Mouse (Mus musculus) embryonic facial prominence, embryonic 11.5 days (tissue): ENCODE results near the gene Golga2. TPM values are rescaled to one million over a fixed set of nuclear protein-coding genes. Genes with fewer than 3 reads are reported as not detected.

ENCODE experiments used
- ATAC-seq: fragments of 200-750 bp; cut with Nextera tagmentation; replicated peaks from 2 replicates; pipeline ENCODE4 v1.8.0; 2017; ENCODE audit warnings: low read depth; ENCODE audit not compliant: insufficient number of reproducible peaks, low FRiP score, low TSS enrichment
- DNase-seq: peaks from one replicate; pipeline ENCODE4 v3.0.0-alpha.2; 2015; ENCODE audit warnings: low spot score
- H3K27ac ChIP-seq: fragments of 300-500 bp; sonication (generic); replicated peaks from 2 replicates; pipeline ENCODE4 v1.5.1; 2014; ENCODE audit warnings: mild to moderate bottlenecking, low read depth, low read length, control low read depth
- H3K27me3 ChIP-seq: fragments of 300-500 bp; sonication (generic); 2 replicates; pipeline ENCODE4 v1.6.1; 2014; ENCODE audit warnings: mild to moderate bottlenecking, low read length, moderate library complexity, mixed read lengths; ENCODE audit not compliant: control insufficient read depth, insufficient read depth
- H3K36me3 ChIP-seq: fragments of 300-500 bp; sonication (generic); replicated peaks from 2 replicates; pipeline ENCODE4 v1.6.1; 2014; ENCODE audit warnings: low read depth, mild to moderate bottlenecking, low read length, moderate library complexity, mixed read lengths; ENCODE audit not compliant: control insufficient read depth, insufficient read depth
- H3K4me1 ChIP-seq: fragments of 300-500 bp; sonication (generic); 2 replicates; pipeline ENCODE4 v1.6.1; 2014; ENCODE audit warnings: low read length, mixed read lengths; ENCODE audit not compliant: control insufficient read depth, insufficient read depth
- H3K4me2 ChIP-seq: fragments of 300-500 bp; sonication (generic); 2 replicates; pipeline ENCODE4 v1.6.1; 2014; ENCODE audit warnings: low read depth, mild to moderate bottlenecking, control low read depth, low read length, moderate library complexity
- H3K4me3 ChIP-seq: fragments of 300-500 bp; sonication (generic); 2 replicates; pipeline ENCODE4 v1.5.1; 2014; ENCODE audit warnings: low read depth, low read length, control low read depth
- H3K9ac ChIP-seq: fragments of 300-500 bp; sonication (generic); replicated peaks from 2 replicates; pipeline ENCODE4 v1.6.1; 2014; ENCODE audit warnings: mild to moderate bottlenecking, control low read depth, low read length
- H3K9me3 ChIP-seq: fragments of 300-500 bp; sonication (generic); replicated peaks from 2 replicates; pipeline ENCODE4 v1.6.1; 2016; ENCODE audit warnings: mild to moderate bottlenecking, low read length, inconsistent platforms, mixed read lengths; ENCODE audit not compliant: control insufficient read depth
- WGBS: fragments of 180-500 bp; shearing (Covaris S2); extraction: QIAGEN DNeasy Blood & Tissue Kit; methylation state at CpG from one replicate; pipeline ENCODE4 v1.1.7; 2014; 5-methylcytosine and 5-hydroxymethylcytosine counted together
- polyA plus RNA-seq: library from polyadenylated mRNA; unstranded; fragments of >200 nt; fragmentation: Nextera tagmentation; extraction: Ambion mirVana; gene quantifications from 2 replicates; pipeline ENCODE4 v1.2.1, GENCODE M21; 2014

Golga2 gene
- 14.9 and 15.2 TPM in 2 replicates for polyA plus RNA-seq

- ATAC-seq, result no peak
- Histone ChIP-seq H3K4me1 (no peaks in the 10 kb centered on the region; the same call in none of the 2 replicates), H3K4me3 (peak within 1 kb of the TSS; percentile 98), H3K36me3 (no peaks in the 10 kb centered on the region), H3K9me3 (no peaks in the 10 kb centered on the region), H3K27me3 (no peaks in the 10 kb centered on the region), H3K4me2 (peak within 1 kb of the TSS; percentile 78), H3K9ac (peak within 1 kb of the TSS; percentile 89), H3K27ac (0 out of 2 replicates have a peak within 1 kb of the TSS, but pooled peaks have one; percentile 13)
- no peak for DNase-seq
- under 1% methylated on average over 23 of the region's 23 CpGs for WGBS
Observed at GRCm38 (mm10) chr2:32287334-32287840, at the start of gene Golga2. TSS of gene Golga2 (plus strand) at chr2:32287384.

- H3K27me3 ChIP-seq, result no peaks in the 10 kb centered on the region
- H3K9ac ChIP-seq, result peak overlapping the region; percentile 11; the same call in 1 of the 2 replicates
- H3K36me3 ChIP-seq, result no peaks in the 10 kb centered on the region; the same call in 1 of the 2 replicates
- H3K27ac ChIP-seq, result no peak overlapping the region
- no peak for DNase-seq
- peak overlapping the region; percentile 54 for H3K4me2 ChIP-seq
- H3K9me3 ChIP-seq, result no peaks in the 10 kb centered on the region
- no peak for ATAC-seq
- H3K4me3 ChIP-seq, result peak overlapping the region; percentile 57
- WGBS, result 51% methylated on average over 4 of the region's 4 CpGs
- no peaks in the 10 kb centered on the region for H3K4me1 ChIP-seq
Observed at GRCm38 (mm10) chr2:32237571-32237970, 49.6 kb upstream of the Golga2 start.

DNA sequence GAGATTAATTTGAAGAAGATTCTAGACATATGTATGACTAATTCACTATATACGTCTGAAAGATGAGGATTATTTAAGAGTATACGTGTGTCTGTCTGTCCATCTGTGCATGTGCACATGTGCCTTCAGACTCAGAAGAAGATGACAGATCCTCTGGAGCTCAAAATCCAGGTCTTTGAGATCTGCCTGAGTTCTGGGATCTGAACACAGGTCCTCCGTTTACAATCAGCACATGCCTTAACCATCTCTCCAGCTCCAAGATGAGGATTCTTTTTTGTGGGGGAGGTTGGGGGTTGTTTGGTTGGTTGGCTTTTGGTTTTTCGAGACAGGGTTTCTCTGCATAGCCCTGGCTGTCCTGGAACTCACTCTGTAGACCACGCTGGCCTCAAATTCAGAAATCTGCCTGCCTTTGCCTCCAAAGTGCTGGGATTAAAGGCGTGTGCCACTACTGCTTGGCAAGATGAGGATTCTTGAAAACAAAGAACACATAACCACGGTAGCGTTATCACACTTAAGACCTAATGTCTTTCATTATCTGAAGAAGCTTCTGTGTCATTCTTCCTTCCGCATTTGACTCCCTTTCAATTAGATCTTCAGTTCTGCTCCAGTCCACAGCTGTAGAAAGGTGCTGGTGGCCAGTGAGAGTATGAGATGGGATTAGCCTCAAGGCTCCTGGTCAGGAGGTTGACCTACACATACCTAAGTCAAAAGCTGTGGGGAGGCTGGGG lies 48.3 kb upstream of the Golga2 start:
- ATAC-seq (no peak), DNase-seq (no peak)
- H3K36me3 ChIP-seq, result no peaks in the 10 kb centered on the region
- no peak overlapping the region for H3K4me3 ChIP-seq
- WGBS, result 90% methylated on average over 9 of the region's 9 CpGs
- no peaks in the 10 kb centered on the region for H3K27me3 ChIP-seq
- H3K4me1 ChIP-seq, result no peaks in the 10 kb centered on the region
- no peaks in the 10 kb centered on the region for H3K9me3 ChIP-seq
- H3K9ac ChIP-seq, result no peak overlapping the region
- no peak overlapping the region for H3K4me2 ChIP-seq
- H3K27ac ChIP-seq, result no peak overlapping the region

DNA sequence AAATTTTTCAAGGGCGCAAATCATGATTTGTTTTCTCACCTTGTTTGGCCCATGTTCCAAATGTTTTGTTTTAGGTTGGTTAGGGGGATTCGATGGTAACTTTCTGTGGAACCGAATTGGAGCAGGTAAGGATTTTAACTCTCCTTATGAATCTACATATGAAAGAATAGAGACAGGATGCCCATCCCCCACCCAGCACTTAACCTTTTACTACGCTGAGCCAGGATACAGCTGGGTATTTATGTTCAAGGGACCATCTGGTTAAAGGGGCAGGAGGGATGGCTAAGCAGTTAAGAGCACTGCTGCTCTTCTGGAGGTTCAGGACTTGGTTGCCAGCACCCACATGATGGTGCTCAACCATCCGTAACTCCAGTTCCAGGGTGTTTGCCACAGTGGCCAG lies 46.6 kb upstream of the Golga2 start:
- H3K4me2 ChIP-seq, result no peak overlapping the region
- no peaks in the 10 kb centered on the region for H3K4me1 ChIP-seq
- H3K9me3 ChIP-seq, result no peaks in the 10 kb centered on the region
- no peak overlapping the region for H3K4me3 ChIP-seq
- ATAC-seq (no peak), DNase-seq (no peak)
- H3K9ac ChIP-seq, result no peak overlapping the region
- no peaks in the 10 kb centered on the region; the same call in 1 of the 2 replicates for H3K36me3 ChIP-seq
- no peak overlapping the region for H3K27ac ChIP-seq
- no peaks in the 10 kb centered on the region for H3K27me3 ChIP-seq
- 81% methylated on average over 5 of the region's 5 CpGs for WGBS

DNA sequence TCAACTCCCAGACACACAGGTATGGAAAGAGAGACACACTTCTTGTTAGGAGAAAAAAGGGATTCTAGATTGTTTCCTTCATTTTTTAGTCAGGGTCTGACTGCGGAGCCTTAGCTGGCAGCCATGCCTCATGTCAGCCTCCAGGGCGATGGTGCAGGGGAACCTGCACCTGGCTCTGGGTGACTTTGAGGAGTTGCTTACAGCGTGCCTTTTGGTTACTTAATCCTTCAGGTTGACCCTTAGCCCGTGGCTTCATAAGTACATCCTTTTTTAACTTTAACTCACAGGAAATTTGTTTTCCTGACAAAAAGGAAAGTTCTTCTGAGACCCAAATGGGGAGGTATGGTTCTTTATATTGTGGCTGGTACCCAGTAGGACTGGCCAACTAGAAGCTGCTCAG lies 44.2 kb upstream of the Golga2 start:
- H3K9me3 ChIP-seq, result no peaks in the 10 kb centered on the region
- ATAC-seq (no peak), DNase-seq (no peak)
- WGBS, result 83% methylated on average over 4 of the region's 4 CpGs
- no peaks in the 10 kb centered on the region for H3K4me1 ChIP-seq
- no peaks in the 10 kb centered on the region; the same call in 1 of the 2 replicates for H3K36me3 ChIP-seq
- no peak overlapping the region for H3K4me2 ChIP-seq
- H3K27ac ChIP-seq, result no peak overlapping the region
- no peak overlapping the region for H3K9ac ChIP-seq
- no peak overlapping the region for H3K4me3 ChIP-seq
- H3K27me3 ChIP-seq, result no peaks in the 10 kb centered on the region

DNA sequence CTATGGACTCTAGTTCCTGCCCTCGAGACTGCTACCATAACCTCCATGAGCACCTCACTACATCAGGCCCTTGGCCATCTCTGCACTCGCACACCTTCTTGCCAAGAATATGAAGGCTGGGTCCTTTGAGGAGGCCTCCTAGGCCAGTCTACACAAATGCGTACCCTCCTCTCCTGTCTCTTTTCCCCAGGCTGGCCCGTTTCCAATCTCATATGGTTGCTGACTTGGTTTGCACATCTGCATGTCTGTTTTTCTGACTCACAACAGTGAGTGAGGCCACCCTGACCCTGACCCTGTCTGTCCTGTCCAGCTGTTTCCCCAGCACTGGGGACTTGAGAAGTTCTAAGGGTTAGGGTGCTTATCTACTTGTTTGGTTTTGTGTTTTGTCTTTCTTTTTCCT lies 40.4 kb upstream of the Golga2 start:
- WGBS, result 88% methylated on average over 4 of the region's 4 CpGs
- Histone ChIP-seq H3K4me2 (no peak overlapping the region), H3K9me3 (no peaks in the 10 kb centered on the region), H3K27ac (no peak overlapping the region), H3K4me1 (no peaks in the 10 kb centered on the region), H3K27me3 (no peaks in the 10 kb centered on the region), H3K36me3 (no peaks in the 10 kb centered on the region; the same call in none of the 2 replicates), H3K4me3 (no peak overlapping the region), H3K9ac (no peak overlapping the region)
- no peak for ATAC-seq
- DNase-seq, result no peak

GRCm38 (mm10) chr2:32248377-32249361 lies 38.5 kb upstream of the Golga2 start:
- Histone ChIP-seq H3K27ac (no peak overlapping the region), H3K4me1 (no peaks in the 10 kb centered on the region), H3K27me3 (no peaks in the 10 kb centered on the region), H3K36me3 (no peaks in the 10 kb centered on the region; the same call in none of the 2 replicates), H3K9ac (no peak overlapping the region), H3K4me3 (no peak overlapping the region), H3K4me2 (no peak overlapping the region), H3K9me3 (no peaks in the 10 kb centered on the region)
- no peak for ATAC-seq
- WGBS, result 79% methylated on average over 10 of the region's 10 CpGs
- DNase-seq, result no peak
